Mouse (Mus musculus) splenic B cell, adult 2 months (primary cell): ENCODE results near the gene G0s2.
"Not testable (repeated sequence)": the region's sequence is repeated elsewhere in the genome, so short reads cannot be mapped to it uniquely, and the experiment has no call there.

Experiments used
- DNase-seq: peaks from one replicate; pipeline ENCODE4 v3.0.0-alpha.2; 2011; ENCODE audit warnings: low read depth, low spot score
- H3K27me3 ChIP-seq: 2 replicates; pipeline ENCODE4 v1.6.1; 2012; ENCODE audit warnings: mild to moderate bottlenecking, low read length, moderate library complexity, mixed read lengths; ENCODE audit not compliant: control insufficient read depth, poor library complexity, insufficient read depth, severe bottlenecking
- H3K36me3 ChIP-seq: 2 replicates; pipeline ENCODE4 v1.6.1; 2012; ENCODE audit warnings: mild to moderate bottlenecking, low read length, moderate library complexity, mixed read lengths; ENCODE audit not compliant: control insufficient read depth, poor library complexity, insufficient read depth, severe bottlenecking

Gene G0s2

DNA sequence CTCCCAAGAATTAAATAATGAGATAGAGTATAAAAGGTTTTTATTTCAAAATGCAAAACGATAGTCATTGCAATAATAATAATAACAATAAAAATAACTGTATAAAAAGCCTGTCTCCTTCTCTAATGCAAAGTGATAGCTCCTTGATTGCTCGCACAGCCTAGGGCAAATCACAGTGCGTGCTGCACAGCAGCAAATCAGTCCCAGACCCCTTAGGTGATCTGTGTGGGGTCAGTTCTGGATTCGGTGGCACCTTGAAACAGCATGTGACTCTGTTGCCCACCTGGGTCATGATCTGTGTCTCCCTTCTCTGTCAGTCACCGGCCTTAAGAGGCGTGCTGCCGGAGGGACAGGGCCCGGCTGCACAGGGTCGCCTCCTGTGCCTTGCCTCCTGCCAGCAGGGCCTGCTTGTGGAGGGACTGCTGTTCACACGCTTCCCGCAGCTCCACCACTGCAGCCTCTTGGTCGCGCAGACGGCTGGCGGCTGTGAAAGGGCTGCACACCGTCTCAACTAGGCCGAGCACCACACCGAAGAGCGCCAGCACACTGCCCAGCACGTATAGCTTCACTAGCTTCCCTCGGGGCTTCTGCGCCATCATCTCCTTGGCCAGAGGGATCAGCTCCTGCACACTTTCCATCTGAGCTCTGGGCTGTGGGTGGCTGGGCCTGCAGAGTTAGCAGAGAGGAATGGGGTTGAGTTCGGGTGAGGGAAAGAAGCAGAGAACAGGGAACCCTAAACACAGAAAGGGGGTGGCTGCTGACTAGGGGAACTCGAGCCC is 691 bp downstream of the G0s2 start:
- no peaks in the 10 kb centered on the region for H3K27me3 ChIP-seq
- DNase-seq = no peak

DNA sequence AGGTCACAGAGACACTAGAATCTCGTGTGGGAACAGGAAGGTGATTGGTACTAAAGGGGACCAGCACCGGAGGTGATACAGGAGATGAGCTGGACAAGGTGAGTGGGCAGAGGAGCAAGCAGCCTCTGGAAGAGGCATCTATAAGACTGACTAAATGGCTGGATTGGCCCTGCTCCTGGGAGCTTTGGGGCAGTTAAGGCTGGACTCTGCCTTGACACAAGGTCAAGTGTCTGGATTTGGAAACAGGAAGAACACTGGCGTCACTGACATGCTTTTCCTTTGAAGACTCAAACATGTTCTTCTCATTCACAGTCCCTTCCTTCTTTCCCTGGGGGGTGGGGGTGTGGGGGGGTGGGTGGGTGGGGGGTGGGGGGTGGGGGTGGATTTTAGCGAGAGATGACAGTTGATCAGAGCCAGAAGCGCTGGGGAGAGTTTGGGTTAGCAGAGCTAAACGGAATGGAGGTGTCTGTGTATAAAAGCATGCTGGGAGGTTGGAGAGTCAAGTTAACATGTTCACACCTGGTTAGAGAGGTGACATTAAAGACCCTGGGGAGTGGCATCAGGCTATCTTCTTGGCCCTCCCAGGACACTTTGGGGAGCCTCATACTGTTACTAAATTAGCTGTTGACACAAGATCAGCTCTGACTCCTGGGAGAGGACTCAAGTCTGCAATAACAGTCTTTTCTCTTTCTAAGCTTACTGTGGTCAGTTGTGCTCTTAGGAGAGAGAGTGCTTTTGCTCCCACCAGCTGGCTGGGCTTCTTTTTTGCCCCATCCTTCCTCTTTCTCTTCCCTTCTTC is 1.9 kb downstream of the G0s2 start:
- no peak for DNase-seq
- H3K36me3 ChIP-seq = no peaks in the 10 kb centered on the region
- no peaks in the 10 kb centered on the region for H3K27me3 ChIP-seq

More for the DNA sequence above, 691 bp downstream of the G0s2 start:
- H3K36me3 ChIP-seq = no peaks in the 10 kb centered on the region

DNA sequence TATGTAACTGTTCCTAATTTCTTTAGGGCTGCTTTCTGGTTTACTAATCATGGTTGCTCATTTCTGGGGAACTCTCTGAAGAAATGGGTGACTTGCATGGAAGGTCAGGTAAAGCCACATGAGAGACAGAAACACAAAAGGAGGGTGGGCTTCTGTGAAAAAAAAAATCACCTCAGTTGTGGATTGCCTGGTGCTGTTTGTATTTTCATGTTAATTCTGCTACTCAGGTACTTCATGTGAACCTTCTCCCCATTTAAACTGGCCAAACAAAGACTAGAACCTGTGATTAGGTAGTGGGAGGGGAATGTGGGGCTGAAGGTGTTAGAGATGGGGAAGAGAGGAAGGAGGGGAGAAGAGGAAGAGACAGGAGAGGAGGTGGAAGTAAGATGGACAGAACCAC is 7.3 kb downstream of the G0s2 start:
- H3K27me3 ChIP-seq = no peaks in the 10 kb centered on the region
- no peak for DNase-seq
- no peaks in the 10 kb centered on the region for H3K36me3 ChIP-seq

- DNase-seq = peak; percentile 59
- H3K27me3 ChIP-seq = no peaks in the 10 kb centered on the region
- peaks cover 2% of the 10 kb centered on the region; the same call in 1 of the 2 replicates for H3K36me3 ChIP-seq
Observed at GRCm38 (mm10) chr1:193263955-193264598, 8.9 kb downstream of the G0s2 start, which contains the start of gene Hsd11b1. Gene Hsd11b1 (minus strand): TSS chr1:193264075.

DNA sequence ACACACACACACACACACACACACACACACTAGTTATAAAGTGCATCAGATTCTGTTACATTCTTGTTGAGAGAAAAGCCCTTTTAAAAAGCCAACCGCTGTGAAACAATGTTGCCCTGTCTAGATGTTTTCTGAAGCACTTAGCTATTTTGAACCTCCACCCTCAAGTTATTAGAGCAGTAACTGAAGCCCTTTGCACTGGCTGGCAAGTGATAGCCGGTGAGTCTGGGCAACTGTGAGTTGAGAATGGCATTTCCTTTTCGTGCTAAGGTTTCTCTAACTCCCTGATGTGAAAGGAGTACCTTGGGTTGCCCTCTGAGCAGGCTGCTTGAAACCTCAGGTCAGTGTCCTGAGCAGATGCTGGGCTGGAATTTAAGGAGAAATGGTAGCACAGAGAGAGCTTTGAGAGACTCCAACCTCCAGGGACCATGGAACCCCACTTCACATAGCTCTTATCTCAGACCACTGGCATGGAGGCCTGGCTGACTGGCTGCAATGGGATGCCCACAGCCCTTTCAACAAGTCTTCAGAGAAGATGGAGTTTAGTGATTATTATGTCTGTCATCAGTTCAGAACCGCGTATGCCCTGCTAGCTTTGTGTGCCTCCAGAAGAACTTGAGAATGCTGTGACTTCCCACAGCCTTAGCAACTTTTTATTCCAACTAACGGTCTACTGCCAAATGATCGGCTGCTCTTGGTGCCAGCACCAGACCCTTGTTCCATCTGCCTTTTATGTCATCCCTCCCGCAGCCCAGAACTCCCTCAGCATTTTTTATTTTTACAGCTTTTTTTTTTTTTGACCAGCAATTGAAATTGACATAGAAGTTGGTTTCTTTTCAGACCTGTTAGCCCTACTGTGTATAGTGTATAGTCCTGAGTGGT is 9.8 kb downstream of the G0s2 start:
- DNase-seq = no peak
- H3K36me3 ChIP-seq = peaks cover 2% of the 10 kb centered on the region; the same call in 1 of the 2 replicates
- no peaks in the 10 kb centered on the region for H3K27me3 ChIP-seq

- peaks cover 2% of the 10 kb centered on the region; the same call in 1 of the 2 replicates for H3K36me3 ChIP-seq
- DNase-seq = no peak
- H3K27me3 ChIP-seq = no peaks in the 10 kb centered on the region
Observed at GRCm38 (mm10) chr1:193261897-193262548, 11.0 kb downstream of the G0s2 start.

DNA sequence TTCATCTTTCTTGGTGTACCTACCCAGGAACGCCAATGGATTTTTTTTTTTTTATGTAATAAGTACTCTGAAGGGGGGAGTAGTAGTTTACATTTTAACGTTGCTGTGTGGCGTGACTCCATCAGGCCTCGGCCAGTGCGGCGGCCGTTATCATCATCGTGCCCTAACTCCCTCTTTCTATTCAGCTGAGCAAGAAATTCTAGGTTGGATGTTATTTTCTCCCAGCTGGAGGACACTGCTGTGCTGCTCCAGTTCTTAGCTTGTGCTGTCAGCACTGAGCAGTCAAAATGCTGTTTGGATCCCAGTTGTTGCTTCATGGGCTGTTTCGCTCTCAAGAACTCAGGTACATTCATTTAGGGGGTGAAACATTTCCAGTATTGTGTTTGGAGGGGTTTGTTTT is 13.5 kb downstream of the G0s2 start:
- no peak for DNase-seq
- no peaks in the 10 kb centered on the region for H3K27me3 ChIP-seq
- H3K36me3 ChIP-seq = peaks cover 2% of the 10 kb centered on the region; the same call in 1 of the 2 replicates

- DNase-seq = no peak
- Histone ChIP-seq H3K27me3 (no peaks in the 10 kb centered on the region), H3K36me3 (peaks cover 2% of the 10 kb centered on the region; the same call in 1 of the 2 replicates)
Observed at GRCm38 (mm10) chr1:193256621-193257098, 16.4 kb downstream of the G0s2 start.

DNA sequence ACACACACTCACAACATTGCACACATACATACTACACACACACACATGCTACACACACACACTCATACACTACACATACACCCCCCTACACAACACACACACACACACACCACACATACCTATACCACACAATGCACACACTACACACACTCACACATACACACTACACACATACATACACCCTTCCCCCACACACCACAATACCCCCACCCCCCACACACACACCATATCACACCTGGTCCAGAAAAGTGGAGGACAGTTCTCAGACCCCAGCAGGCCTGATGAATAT is 16.8 kb downstream of the G0s2 start:
- Histone ChIP-seq H3K36me3 (peaks cover 2% of the 10 kb centered on the region; the same call in 1 of the 2 replicates), H3K27me3 (no peaks in the 10 kb centered on the region)
- no peak for DNase-seq

- Histone ChIP-seq H3K36me3 (peaks cover 2% of the 10 kb centered on the region; the same call in 1 of the 2 replicates), H3K27me3 (no peaks in the 10 kb centered on the region)
- peak; percentile 64 for DNase-seq
Observed at GRCm38 (mm10) chr1:193255488-193256288, 17.3 kb downstream of the G0s2 start.

DNA sequence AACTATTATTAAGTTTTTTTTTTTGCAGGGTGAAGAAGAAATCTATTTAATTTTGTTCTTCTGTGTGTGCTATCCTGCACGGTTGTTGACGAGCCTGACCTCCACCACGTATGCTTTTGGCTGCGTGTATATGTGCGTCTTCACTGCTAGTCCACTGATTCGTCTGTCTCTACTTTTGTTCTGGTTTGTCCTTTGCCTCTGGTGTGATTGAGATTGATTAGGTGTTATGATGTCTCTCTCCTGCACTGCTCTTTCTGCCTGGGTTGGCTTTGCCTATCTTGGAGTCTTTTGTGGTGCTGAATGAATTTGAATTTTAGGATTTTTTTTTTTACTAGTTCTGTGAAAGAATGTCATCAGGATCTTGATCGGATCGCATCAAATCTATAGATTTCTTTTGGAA is 18.0 kb downstream of the G0s2 start:
- 0 out of 2 replicates have a peak, but pooled peaks cover under 1% of the 10 kb centered on the region for H3K36me3 ChIP-seq
- H3K27me3 ChIP-seq = no peaks in the 10 kb centered on the region
- DNase-seq = no peak

DNA sequence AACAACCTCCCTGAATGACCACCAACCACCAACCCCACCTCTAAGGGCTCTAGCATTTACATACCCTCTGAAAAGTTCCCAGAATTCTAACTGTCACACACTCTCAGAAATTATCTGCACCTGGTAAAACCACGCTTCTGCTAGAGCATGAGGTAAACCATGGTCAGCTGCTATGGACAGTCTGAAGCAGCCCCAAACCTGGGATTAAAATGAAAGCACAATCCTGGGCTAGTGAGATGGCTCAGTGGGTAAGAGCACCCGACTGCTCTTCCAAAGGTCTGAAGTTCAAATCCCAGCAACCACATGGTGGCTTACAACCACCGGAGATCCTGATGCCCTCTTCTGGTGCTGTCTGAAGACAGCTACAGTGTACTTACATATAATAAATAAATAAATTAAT is 19.1 kb downstream of the G0s2 start:
- H3K36me3 ChIP-seq, H3K27me3 ChIP-seq: not testable (repeated sequence)

DNA sequence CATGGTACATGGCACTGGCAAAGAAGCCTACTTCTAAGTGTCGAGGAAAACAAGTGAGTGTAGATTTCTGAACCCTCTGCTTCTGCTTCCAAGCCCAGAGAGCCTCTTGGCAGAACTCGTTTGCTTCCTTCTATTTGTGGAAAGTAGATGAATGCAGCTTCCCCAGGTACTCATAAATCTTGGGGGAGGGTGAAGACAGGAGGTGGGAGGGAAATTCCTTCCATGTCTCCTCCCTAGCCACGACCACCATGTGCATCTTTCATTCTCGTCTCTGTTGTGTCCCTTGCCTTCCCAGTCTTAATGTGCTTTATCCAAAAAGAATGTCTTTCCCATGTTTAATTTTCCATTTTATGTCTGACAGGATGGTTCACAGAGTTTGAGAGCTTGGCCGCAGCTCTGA is 20.4 kb downstream of the G0s2 start:
- Histone ChIP-seq H3K27me3 (no peaks in the 10 kb centered on the region), H3K36me3 (no peaks in the 10 kb centered on the region)
- DNase-seq = no peak

More for the DNA sequence above, 19.1 kb downstream of the G0s2 start:
- not testable (repeated sequence) for DNase-seq
